Mouse (Mus musculus) liver, adult 2 months (tissue): ENCODE results near the gene Olfr905. TPM values are rescaled to one million over a fixed set of nuclear protein-coding genes. Genes with fewer than 3 reads are reported as not detected.

ENCODE experiments used
- DNase-seq: peaks from one replicate; pipeline ENCODE4 v3.0.0-alpha.2; 2011; ENCODE audit warnings: low read depth, low spot score; ENCODE audit errors: extremely low read depth
- H3K27ac ChIP-seq: fragments of 200-500 bp; replicated peaks from 2 replicates; pipeline ENCODE4 v1.5.1; 2012; ENCODE audit warnings: low read depth, mild to moderate bottlenecking, control low read depth, inconsistent platforms, low read length; ENCODE audit not compliant: insufficient read depth
- H3K27me3 ChIP-seq: fragments of 200-500 bp; 2 replicates; pipeline ENCODE4 v1.6.1; 2012; ENCODE audit warnings: mild to moderate bottlenecking, moderate library complexity, low read length, inconsistent platforms; ENCODE audit not compliant: control insufficient read depth, insufficient read depth
- H3K36me3 ChIP-seq: fragments of 200-500 bp; 2 replicates; pipeline ENCODE4 v1.6.1; 2012; ENCODE audit warnings: low read length, inconsistent platforms; ENCODE audit not compliant: control insufficient read depth, insufficient read depth
- H3K4me1 ChIP-seq: fragments of 200-500 bp; 2 replicates; pipeline ENCODE4 v1.6.1; 2011; ENCODE audit warnings: low read length; ENCODE audit not compliant: control insufficient read depth, insufficient read depth
- H3K4me3 ChIP-seq: fragments of 200-500 bp; 2 replicates; pipeline ENCODE4 v1.5.1; 2011; ENCODE audit warnings: low read depth, mild to moderate bottlenecking, control low read depth, low read length, moderate library complexity; ENCODE audit not compliant: insufficient read depth
- H3K79me2 ChIP-seq: fragments of 200-500 bp; 2 replicates; pipeline ENCODE4 v1.6.1; 2012; ENCODE audit warnings: inconsistent platforms, mild to moderate bottlenecking, low read length, moderate library complexity; ENCODE audit not compliant: control insufficient read depth, insufficient read depth
- H3K9ac ChIP-seq: fragments of 200-500 bp; 2 replicates; pipeline ENCODE4 v1.6.1; 2012; ENCODE audit warnings: low read depth, mild to moderate bottlenecking, control low read depth, inconsistent platforms, low read length
- CTCF ChIP-seq: fragments of 200-500 bp; IDR thresholded peaks from 2 replicates; pipeline ENCODE4 v1.5.1; 2011; ENCODE audit warnings: low read depth, low read length, control low read depth
- POLR2A ChIP-seq: fragments of 200-500 bp; IDR thresholded peaks from 2 replicates; pipeline ENCODE4 v1.6.1; 2011; ENCODE audit warnings: low read length, control low read depth; ENCODE audit not compliant: insufficient read depth; ENCODE audit errors: extremely low read depth
- WGBS: fragments of 180-500 bp; shearing (Covaris S2); methylation state at CpG from one replicate; pipeline ENCODE4 v1.1.7; 2018; 5-methylcytosine and 5-hydroxymethylcytosine counted together
- polyA plus RNA-seq: library from polyadenylated mRNA; depleted of rRNA; stranded (reverse); fragments of >200 nt; gene quantifications from 2 replicates; pipeline ENCODE4 v1.2.3, GENCODE M21; 2012; rRNA removed
- total RNA-seq: library from RNA; depleted of rRNA; stranded (reverse); fragments of >200 nt; gene quantifications from 2 replicates; pipeline ENCODE4 v1.2.3, GENCODE M21; 2014; rRNA removed

The Olfr905 gene
- total and polyA plus RNA-seq, 2 experiments = not detected

DNA sequence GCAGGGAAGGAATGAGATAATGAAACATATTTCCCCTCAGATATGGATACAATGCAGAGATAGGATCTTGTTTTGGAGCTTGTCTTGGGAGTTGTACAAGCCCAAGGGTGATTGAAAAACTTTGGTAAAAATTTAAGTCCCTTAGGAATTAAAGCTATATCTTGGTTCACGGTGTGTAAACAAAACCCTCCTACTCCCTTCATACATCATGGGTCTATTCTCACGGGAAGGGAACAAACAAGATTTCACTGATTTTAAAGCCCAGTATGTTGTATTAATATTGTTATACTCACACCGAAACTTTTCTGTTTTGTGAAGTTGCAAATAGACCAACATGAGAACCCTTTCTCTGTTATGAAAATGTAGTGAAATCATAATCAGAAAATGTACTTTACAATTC lies 15.9 kb downstream of the Olfr905 start, which contains the start of gene Olfr906:
Gene Olfr906 (plus strand): TSS at position 301 of the 400 bp plus-strand sequence.
- DNase-seq = no peak
- no peaks in the 10 kb centered on the region for H3K27me3 ChIP-seq
- H3K79me2 ChIP-seq = no peaks in the 10 kb centered on the region
- 69% methylated on average over 3 of the region's 3 CpGs for WGBS
- no peak within 1 kb of the TSS for H3K4me3 ChIP-seq
- no peak for TF ChIP-seq CTCF
- no peak for TF ChIP-seq POLR2A
- H3K36me3 ChIP-seq = no peaks in the 10 kb centered on the region
- no peaks in the 10 kb centered on the region for H3K4me1 ChIP-seq
- H3K27ac ChIP-seq = no peak within 1 kb of the TSS
- no peak within 1 kb of the TSS for H3K9ac ChIP-seq

GRCm38 (mm10) chr9:38495501-38495900 lies 24.6 kb downstream of the Olfr905 start, which contains the start of gene Olfr907:
TSS of gene Olfr907 (plus strand) at chr9:38495801.
- DNase-seq = no peak
- no peaks in the 10 kb centered on the region for H3K36me3 ChIP-seq
- TF ChIP-seq POLR2A (no peak), CTCF (no peak)
- no peaks in the 10 kb centered on the region for H3K4me1 ChIP-seq
- 75% methylated on average over 2 of the region's 2 CpGs for WGBS
- H3K27me3 ChIP-seq = no peaks in the 10 kb centered on the region
- H3K27ac ChIP-seq = no peak within 1 kb of the TSS
- H3K79me2 ChIP-seq = no peaks in the 10 kb centered on the region
- no peak within 1 kb of the TSS for H3K9ac ChIP-seq
- no peak within 1 kb of the TSS for H3K4me3 ChIP-seq

DNA sequence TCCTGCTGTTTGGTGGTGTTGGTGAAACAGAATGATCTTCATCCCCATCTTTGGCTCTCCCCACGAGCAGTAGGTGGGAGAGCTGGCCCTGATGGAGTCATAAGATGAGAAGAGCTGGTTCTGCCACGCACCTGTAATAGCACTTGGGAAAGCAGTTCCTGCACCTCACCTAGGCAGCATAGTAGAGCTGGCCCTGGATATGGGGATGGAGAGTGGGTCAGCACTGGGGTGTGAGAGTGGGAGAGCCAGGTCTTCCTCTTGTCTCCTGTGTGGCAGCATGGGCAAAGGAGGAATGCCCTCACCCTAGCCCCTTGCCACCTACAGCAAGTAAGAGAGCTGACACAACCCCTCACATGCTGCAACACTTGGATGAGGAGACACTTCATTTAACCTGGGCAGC lies 41.4 kb downstream of the Olfr905 start:
- WGBS = 57% methylated on average over 2 of the region's 2 CpGs
- Histone ChIP-seq H3K4me1 (no peaks in the 10 kb centered on the region), H3K4me3 (no peak overlapping the region), H3K27me3 (no peaks in the 10 kb centered on the region), H3K36me3 (no peaks in the 10 kb centered on the region), H3K27ac (no peak overlapping the region), H3K9ac (no peak overlapping the region), H3K79me2 (no peaks in the 10 kb centered on the region)
- TF ChIP-seq CTCF = no peak
- no peak for TF ChIP-seq POLR2A
- no peak for DNase-seq

DNA sequence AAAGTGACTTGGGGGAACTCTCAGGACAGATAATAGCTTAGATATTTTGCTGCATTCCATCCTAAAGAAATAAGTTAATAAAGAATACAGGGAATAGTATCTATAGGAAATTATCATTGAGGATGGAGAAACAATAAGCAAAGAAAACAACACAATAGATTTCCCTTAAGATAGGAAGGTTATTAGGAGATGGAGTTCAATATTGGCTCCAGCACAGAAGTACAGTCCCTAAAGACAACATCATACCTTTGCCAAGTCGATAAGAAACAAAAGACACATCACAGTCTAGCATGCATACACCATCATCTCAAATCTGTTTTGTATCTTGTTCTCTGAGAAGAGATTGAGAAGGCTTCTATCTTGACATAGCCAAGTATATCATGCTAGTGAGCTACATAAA lies 50.4 kb downstream of the Olfr905 start, which contains the start of gene Olfr911-ps1:
Gene Olfr911-ps1 (plus strand): TSS at position 301 of the 400 bp plus-strand sequence.
- Histone ChIP-seq H3K4me1 (no peaks in the 10 kb centered on the region), H3K4me3 (no peak within 1 kb of the TSS), H3K36me3 (no peaks in the 10 kb centered on the region), H3K9ac (no peak within 1 kb of the TSS), H3K79me2 (no peaks in the 10 kb centered on the region), H3K27ac (no peak within 1 kb of the TSS), H3K27me3 (no peaks in the 10 kb centered on the region)
- DNase-seq = no peak
- no peak for TF ChIP-seq POLR2A
- no peak for TF ChIP-seq CTCF
- WGBS = 64% methylated on average over 1 of the region's 1 CpGs

Other genes starting within 250 kb of the Olfr905 start
- gene Olfr143, start 218.3 kb upstream of the Olfr905 start, total RNA-seq = not detected in 2 replicates
- not detected in 2 replicates for gene Olfr143, start 218.3 kb upstream of the Olfr905 start, polyA plus RNA-seq
- gene Olfr895, start 203.3 kb upstream of the Olfr905 start, total RNA-seq = not detected in 2 replicates
- not detected in 2 replicates for gene Olfr895, start 203.3 kb upstream of the Olfr905 start, polyA plus RNA-seq
- not detected in 2 replicates for gene Olfr896-ps1, start 180.0 kb upstream of the Olfr905 start, total RNA-seq
- not detected in 2 replicates for gene Olfr896-ps1, start 180.0 kb upstream of the Olfr905 start, polyA plus RNA-seq
- not detected in 2 replicates for gene Olfr25, start 142.0 kb upstream of the Olfr905 start, total RNA-seq
- not detected in 2 replicates for gene Olfr25, start 142.0 kb upstream of the Olfr905 start, polyA plus RNA-seq
- not detected in 2 replicates for gene Olfr898, start 122.7 kb upstream of the Olfr905 start, total RNA-seq
- not detected in 2 replicates for gene Olfr898, start 122.7 kb upstream of the Olfr905 start, polyA plus RNA-seq
- not detected in 2 replicates for gene Olfr250, start 104.2 kb upstream of the Olfr905 start, total RNA-seq
- gene Olfr250, start 104.2 kb upstream of the Olfr905 start, polyA plus RNA-seq = not detected in 2 replicates
- not detected in 2 replicates for gene Olfr251, start 94.0 kb upstream of the Olfr905 start, total RNA-seq
- not detected in 2 replicates for gene Olfr251, start 94.0 kb upstream of the Olfr905 start, polyA plus RNA-seq
- not detected in 2 replicates for gene Olfr147, start 69.4 kb upstream of the Olfr905 start, total RNA-seq
- gene Olfr147, start 69.4 kb upstream of the Olfr905 start, polyA plus RNA-seq = not detected in 2 replicates
- gene Olfr901, start 41.7 kb upstream of the Olfr905 start, total RNA-seq = not detected in 2 replicates
- gene Olfr901, start 41.7 kb upstream of the Olfr905 start, polyA plus RNA-seq = not detected in 2 replicates
- not detected in 2 replicates for gene Olfr902, start 23.5 kb upstream of the Olfr905 start, total RNA-seq
- not detected in 2 replicates for gene Olfr902, start 23.5 kb upstream of the Olfr905 start, polyA plus RNA-seq
- gene Olfr904, start 8.0 kb upstream of the Olfr905 start, total RNA-seq = not detected in 2 replicates
- not detected in 2 replicates for gene Olfr904, start 8.0 kb upstream of the Olfr905 start, polyA plus RNA-seq
- gene Olfr906, start 16.0 kb downstream of the Olfr905 start, total RNA-seq = not detected in 2 replicates
- gene Olfr906, start 16.0 kb downstream of the Olfr905 start, polyA plus RNA-seq = not detected in 2 replicates
- not detected in 2 replicates for gene Olfr907, start 24.7 kb downstream of the Olfr905 start, total RNA-seq
- gene Olfr907, start 24.7 kb downstream of the Olfr905 start, polyA plus RNA-seq = not detected in 2 replicates
- not detected in 2 replicates for gene Olfr911-ps1, start 50.5 kb downstream of the Olfr905 start, total RNA-seq
- gene Olfr911-ps1, start 50.5 kb downstream of the Olfr905 start, polyA plus RNA-seq = not detected in 2 replicates
- gene Olfr910, start 66.7 kb downstream of the Olfr905 start, total RNA-seq = not detected in 2 replicates
- gene Olfr910, start 66.7 kb downstream of the Olfr905 start, polyA plus RNA-seq = not detected in 2 replicates
- not detected in 2 replicates for gene Olfr912, start 109.1 kb downstream of the Olfr905 start, total RNA-seq
- not detected in 2 replicates for gene Olfr912, start 109.1 kb downstream of the Olfr905 start, polyA plus RNA-seq
- gene Olfr913, start 121.7 kb downstream of the Olfr905 start, total RNA-seq = not detected in 2 replicates
- not detected in 2 replicates for gene Olfr913, start 121.7 kb downstream of the Olfr905 start, polyA plus RNA-seq
- gene Olfr914, start 134.0 kb downstream of the Olfr905 start, total RNA-seq = not detected in 2 replicates
- not detected in 2 replicates for gene Olfr914, start 134.0 kb downstream of the Olfr905 start, polyA plus RNA-seq
- not detected in 2 replicates for gene Olfr916, start 188.8 kb downstream of the Olfr905 start, total RNA-seq
- gene Olfr916, start 188.8 kb downstream of the Olfr905 start, polyA plus RNA-seq = not detected in 2 replicates
- not detected in 2 replicates for gene Olfr917, start 194.7 kb downstream of the Olfr905 start, total RNA-seq
- not detected in 2 replicates for gene Olfr917, start 194.7 kb downstream of the Olfr905 start, polyA plus RNA-seq
- not detected in 2 replicates for gene Olfr918, start 203.5 kb downstream of the Olfr905 start, total RNA-seq
- not detected in 2 replicates for gene Olfr918, start 203.5 kb downstream of the Olfr905 start, polyA plus RNA-seq
- gene Olfr919, start 232.6 kb downstream of the Olfr905 start, total RNA-seq = not detected in 2 replicates
- gene Olfr919, start 232.6 kb downstream of the Olfr905 start, polyA plus RNA-seq = not detected in 2 replicates
- gene Vwa5a, start 247.2 kb downstream of the Olfr905 start, total RNA-seq = 20.2 and 22.9 TPM in 2 replicates
- gene Vwa5a, start 247.2 kb downstream of the Olfr905 start, polyA plus RNA-seq = 6.8 and 8.3 TPM in 2 replicates